Mouse (Mus musculus): ENCODE results near the gene Retn. TPM values are rescaled to one million over a fixed set of nuclear protein-coding genes. Genes with fewer than 3 reads are reported as not detected.

The Retn gene
- total RNA-seq, 2 experiments from 2014 or later, result 0.22 to 0.59 TPM

DNA sequence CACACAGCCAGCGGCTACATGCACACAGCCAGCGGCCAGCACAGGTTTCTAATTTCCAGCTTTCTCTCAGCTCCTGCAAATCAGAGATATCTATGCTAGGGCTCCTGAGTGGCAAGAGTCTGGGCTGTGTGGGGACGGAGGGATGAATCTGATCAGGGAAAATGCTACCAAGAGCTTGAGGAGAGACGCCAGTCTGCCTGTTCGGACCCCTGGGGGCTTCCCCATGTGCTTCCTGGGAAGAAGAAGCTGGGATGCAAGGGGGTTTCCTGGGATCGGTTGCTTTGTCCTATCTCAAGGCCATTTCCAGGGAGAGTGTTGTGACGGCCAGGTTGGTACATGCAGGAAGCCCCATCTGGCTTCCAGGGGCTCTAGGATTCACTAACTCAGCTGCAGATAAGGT lies 52.0 kb downstream of the Retn start:
- no peak for ATAC-seq (ENCODE audit: poor library complexity, severe bottlenecking)

Other genes starting within 250 kb of the Retn start
- gene Pex11g, start 188.1 kb upstream of the Retn start, total RNA-seq (2015), result 0.20 and 0.32 TPM in 2 replicates
- 0.99 TPM in 1 of 2 replicates, not detected in the other for gene Pex11g, start 188.1 kb upstream of the Retn start, total RNA-seq (2017)
- gene Tex45, start 184.9 kb upstream of the Retn start, total RNA-seq (2015), result not detected in 2 replicates
- not detected in 2 replicates for gene Tex45, start 184.9 kb upstream of the Retn start, total RNA-seq (2017)
- 6.7 and 7.9 TPM in 2 replicates for gene Zfp358, start 162.6 kb upstream of the Retn start, total RNA-seq (2015)
- 2.4 and 3.3 TPM in 2 replicates for gene Zfp358, start 162.6 kb upstream of the Retn start, total RNA-seq (2017)
- 20.1 and 22.7 TPM in 2 replicates for gene Mcoln1, start 155.3 kb upstream of the Retn start, total RNA-seq (2015)
- gene Mcoln1, start 155.3 kb upstream of the Retn start, total RNA-seq (2017), result 32.9 and 42.3 TPM in 2 replicates
- gene Pnpla6, start 140.4 kb upstream of the Retn start, total RNA-seq (2015), result 9.5 and 13.9 TPM in 2 replicates
- 9.2 and 15.6 TPM in 2 replicates for gene Pnpla6, start 140.4 kb upstream of the Retn start, total RNA-seq (2017)
- gene C330021F23Rik, start 87.8 kb upstream of the Retn start, total RNA-seq (2015), result not detected in 2 replicates
- gene C330021F23Rik, start 87.8 kb upstream of the Retn start, total RNA-seq (2017), result not detected in 2 replicates
- gene Camsap3, start 68.5 kb upstream of the Retn start, total RNA-seq (2015), result 0.05 and 0.45 TPM in 2 replicates
- 0.08 TPM in 1 of 2 replicates, not detected in the other for gene Camsap3, start 68.5 kb upstream of the Retn start, total RNA-seq (2017)
- gene Xab2, start 34.5 kb upstream of the Retn start, total RNA-seq (2015), result 13.2 and 17.4 TPM in 2 replicates
- gene Xab2, start 34.5 kb upstream of the Retn start, total RNA-seq (2017), result 43.0 and 44.1 TPM in 2 replicates
- 145 and 169 TPM in 2 replicates for gene Pet100, start 34.2 kb upstream of the Retn start, total RNA-seq (2015)
- gene Pet100, start 34.2 kb upstream of the Retn start, total RNA-seq (2017), result 244 and 284 TPM in 2 replicates
- gene Pcp2, start 30.2 kb upstream of the Retn start, total RNA-seq (2015), result not detected in 2 replicates
- gene Pcp2, start 30.2 kb upstream of the Retn start, total RNA-seq (2017), result not detected in 2 replicates
- gene Stxbp2, start 24.8 kb upstream of the Retn start, total RNA-seq (2015), result 160 and 188 TPM in 2 replicates
- gene Stxbp2, start 24.8 kb upstream of the Retn start, total RNA-seq (2017), result 148 and 205 TPM in 2 replicates
- gene Mcemp1, start 10.0 kb downstream of the Retn start, total RNA-seq (2015), result 240 and 256 TPM in 2 replicates
- 223 and 233 TPM in 2 replicates for gene Mcemp1, start 10.0 kb downstream of the Retn start, total RNA-seq (2017)
- 14.4 and 15.0 TPM in 2 replicates for gene Fcor, start 16.6 kb downstream of the Retn start, total RNA-seq (2015)
- gene Fcor, start 16.6 kb downstream of the Retn start, total RNA-seq (2017), result 6.3 and 22.9 TPM in 2 replicates
- gene Trappc5, start 20.5 kb downstream of the Retn start, total RNA-seq (2015), result 19.8 and 24.6 TPM in 2 replicates
- gene Trappc5, start 20.5 kb downstream of the Retn start, total RNA-seq (2017), result 38.7 and 40.6 TPM in 2 replicates
- gene Fcer2a, start 38.4 kb downstream of the Retn start, total RNA-seq (2015), result 0.13 and 0.41 TPM in 2 replicates
- 0.33 TPM in 1 of 2 replicates, not detected in the other for gene Fcer2a, start 38.4 kb downstream of the Retn start, total RNA-seq (2017)
- 0.55 and 1.3 TPM in 2 replicates for gene Clec4g, start 64.9 kb downstream of the Retn start, total RNA-seq (2015)
- 0.33 and 1.2 TPM in 2 replicates for gene Clec4g, start 64.9 kb downstream of the Retn start, total RNA-seq (2017)
- 87.1 and 93.3 TPM in 2 replicates for gene Cd209a, start 93.2 kb downstream of the Retn start, total RNA-seq (2015)
- gene Cd209a, start 93.2 kb downstream of the Retn start, total RNA-seq (2017), result 80.2 and 95.6 TPM in 2 replicates
- 0.31 and 0.48 TPM in 2 replicates for gene Cd209e, start 198.5 kb downstream of the Retn start, total RNA-seq (2015)
- gene Cd209e, start 198.5 kb downstream of the Retn start, total RNA-seq (2017), result 0.55 and 1.6 TPM in 2 replicates
- gene Cd209d, start 222.8 kb downstream of the Retn start, total RNA-seq (2015), result 7.5 and 15.3 TPM in 2 replicates
- gene Cd209d, start 222.8 kb downstream of the Retn start, total RNA-seq (2017), result 4.8 and 5.9 TPM in 2 replicates